ENCODE assay signal across 19 mouse cellular contexts in the genomic region with DNA sequence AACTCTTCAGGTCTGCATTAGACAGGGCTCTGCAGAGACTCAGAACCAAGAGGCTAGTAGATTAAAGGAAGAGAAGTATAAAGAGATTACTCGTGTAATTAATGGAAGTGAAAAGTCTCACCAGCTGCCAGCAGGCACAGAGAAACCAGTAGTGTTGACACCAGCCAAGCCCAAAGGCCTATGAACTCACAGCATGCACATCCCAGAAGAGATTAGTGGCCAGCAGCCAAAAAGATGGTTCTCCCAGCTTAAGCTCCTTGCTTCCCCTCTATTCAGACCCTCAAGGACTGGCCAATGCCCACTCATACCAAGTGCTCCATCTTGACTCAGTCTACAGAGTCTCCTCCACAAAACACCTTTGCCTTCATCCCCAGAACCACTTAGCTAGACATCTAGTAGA.
DNase-seq lines count a peak whose midpoint lies in the region; ATAC-seq and TF ChIP-seq lines count a peak whose summit lies in the region.
"Had no signal": no experiment of that assay in that cellular context is flagged by ENCODE, and none has a peak within 500 bp of the region (broad histone marks: within the 10 kb centered on the region; RNA-seq: fewer than 3 reads in every experiment).

No protein-coding gene starts in this region.

- peak overlapping the region; percentile 46 for H3K27ac ChIP-seq in forebrain, embryonic 15.5 days (replicated peaks)
- no peak overlapping the region for H3K27ac ChIP-seq in forebrain, embryonic 10.5 days
- peak overlapping the region; percentile 19; the same call in 1 of the 2 replicates for H3K27ac ChIP-seq in kidney, embryonic 16.5 days (ENCODE audit: low read length)
- no peak overlapping the region for H3K27ac ChIP-seq in kidney, adult 2 months (ENCODE audit: insufficient read depth, low read depth, low read length)
- 0 out of 2 replicates have a peak overlapping the region, but pooled peaks have one; percentile 22 for H3K27ac ChIP-seq in stomach, embryonic 14.5 days (ENCODE audit: low read length)
- H3K27ac ChIP-seq in stomach, postnatal 0 days (replicated peaks): no peak overlapping the region
- H3K27ac ChIP-seq: embryonic facial prominence, embryonic 13.5 days; limb, embryonic 13.5 days had no signal

- H3K9me3 ChIP-seq in forebrain, embryonic 15.5 days: no peaks in the 10 kb centered on the region
- no peaks in the 10 kb centered on the region for H3K9me3 ChIP-seq in forebrain, embryonic 10.5 days
- no peaks in the 10 kb centered on the region for H3K9me3 ChIP-seq in kidney, embryonic 16.5 days (ENCODE audit: low read length)
- H3K9me3 ChIP-seq in stomach, embryonic 14.5 days (ENCODE audit: control insufficient read depth, low read depth, low read length): no peaks in the 10 kb centered on the region
- H3K9me3 ChIP-seq in stomach, postnatal 0 days (ENCODE audit: control insufficient read depth, low read length): no peaks in the 10 kb centered on the region
- H3K9me3 ChIP-seq: embryonic facial prominence, embryonic 13.5 days; limb, embryonic 13.5 days; megakaryocyte, embryonic 14.5 days had no signal

- no peak for TF ChIP-seq POLR2A in kidney, adult 2 months (IDR thresholded peaks at IDR 0.05; ENCODE audit: low read depth, low read length)

- no peak overlapping the region for H3K4me2 ChIP-seq in forebrain, embryonic 15.5 days (replicated peaks)
- no peak overlapping the region for H3K4me2 ChIP-seq in kidney, embryonic 16.5 days (replicated peaks; ENCODE audit: low read depth, low read length)
- no peak overlapping the region for H3K4me2 ChIP-seq in stomach, embryonic 14.5 days (replicated peaks; ENCODE audit: low read depth, low read length)
- no peak overlapping the region for H3K4me2 ChIP-seq in stomach, postnatal 0 days (replicated peaks; ENCODE audit: low read depth)
- H3K4me2 ChIP-seq: embryonic facial prominence, embryonic 13.5 days; limb, embryonic 13.5 days had no signal

- TF ChIP-seq CTCF in kidney, adult 2 months (conservative IDR thresholded peaks at IDR 0.05; ENCODE audit: insufficient read depth, insufficient read length, low read depth, low read length): no peak
- TF ChIP-seq CTCF in stomach, postnatal 0 days (IDR thresholded peaks at IDR 0.05; ENCODE audit: low read depth): no peak

- WGBS in forebrain, embryonic 15.5 days: 19% methylated on average over 1 of the region's 1 CpGs
- WGBS in forebrain, embryonic 10.5 days: 58% methylated on average over 1 of the region's 1 CpGs
- WGBS in kidney, embryonic 16.5 days: 79% methylated on average over 1 of the region's 1 CpGs
- WGBS in kidney, adult 2 months: 75% methylated on average over 1 of the region's 1 CpGs
- 45% methylated on average over 1 of the region's 1 CpGs for WGBS in stomach, embryonic 14.5 days
- 60% methylated on average over 1 of the region's 1 CpGs for WGBS in stomach, postnatal 0 days

- TF ChIP-seq EP300 in stomach, postnatal 0 days (optimal IDR thresholded peaks at IDR 0.05): no peak

- no peak for ATAC-seq in forebrain, embryonic 15.5 days (replicated peaks)
- ATAC-seq in kidney, embryonic 16.5 days (ENCODE audit: low FRiP score, low TSS enrichment): no peak
- ATAC-seq in stomach, embryonic 14.5 days (ENCODE audit: insufficient number of reproducible peaks, insufficient read depth, low FRiP score, low read depth): no peak
- ATAC-seq in stomach, postnatal 0 days (ENCODE audit: low FRiP score, low TSS enrichment): no peak
- ATAC-seq: intestine, postnatal 0 days; liver, postnatal 0 days had no signal

- no peak for DNase-seq in forebrain, embryonic 10.5 days (ENCODE audit: extremely low spot score, low spot score)
- no peak for DNase-seq in kidney, adult 2 months
- DNase-seq in stomach, postnatal 0 days (ENCODE audit: low spot score): no peak
- DNase-seq in urinary bladder, postnatal 25 days (ENCODE audit: low spot score): no peak
- DNase-seq in frontal cortex, adult 2 months (ENCODE audit: extremely low spot score in 1 of 2, low spot score in 1 of 2): no peak
- DNase-seq: adrenal gland, postnatal 10 days; B cell, adult 2 months; cerebellum, postnatal 14 days; gastrocnemius, postnatal 25 days; kidney, postnatal 4 days; layer of hippocampus, postnatal 36 days; liver, postnatal 0 days had no signal

- H3K27me3 ChIP-seq in forebrain, embryonic 15.5 days: no peaks in the 10 kb centered on the region
- H3K27me3 ChIP-seq in forebrain, embryonic 10.5 days (ENCODE audit: poor library complexity, severe bottlenecking): no peaks in the 10 kb centered on the region
- no peaks in the 10 kb centered on the region for H3K27me3 ChIP-seq in kidney, embryonic 16.5 days (ENCODE audit: insufficient read depth, low read length)
- H3K27me3 ChIP-seq in kidney, adult 2 months (replicated peaks; ENCODE audit: control insufficient read depth, insufficient read depth, low read length): no peaks in the 10 kb centered on the region
- H3K27me3 ChIP-seq in stomach, embryonic 14.5 days (ENCODE audit: control insufficient read depth, insufficient read depth, low read length): no peaks in the 10 kb centered on the region
- H3K27me3 ChIP-seq in stomach, postnatal 0 days (ENCODE audit: control insufficient read depth, insufficient read depth, low read length): no peaks in the 10 kb centered on the region
- H3K27me3 ChIP-seq: embryonic facial prominence, embryonic 13.5 days; limb, embryonic 13.5 days; megakaryocyte, embryonic 14.5 days had no signal

- H3K36me3 ChIP-seq in forebrain, embryonic 15.5 days: no peaks in the 10 kb centered on the region
- H3K36me3 ChIP-seq in forebrain, embryonic 10.5 days (replicated peaks): no peaks in the 10 kb centered on the region
- H3K36me3 ChIP-seq in kidney, embryonic 16.5 days (ENCODE audit: insufficient read depth, low read length): no peaks in the 10 kb centered on the region
- no peaks in the 10 kb centered on the region for H3K36me3 ChIP-seq in kidney, adult 2 months (ENCODE audit: control insufficient read depth, insufficient read depth, low read length)
- H3K36me3 ChIP-seq in stomach, embryonic 14.5 days (ENCODE audit: control insufficient read depth, insufficient read depth, low read length): no peaks in the 10 kb centered on the region
- H3K36me3 ChIP-seq in stomach, postnatal 0 days (ENCODE audit: control insufficient read depth, insufficient read depth, low read length): no peaks in the 10 kb centered on the region
- H3K36me3 ChIP-seq: embryonic facial prominence, embryonic 13.5 days; limb, embryonic 13.5 days had no signal

- H3K4me3 ChIP-seq in forebrain, embryonic 15.5 days: no peak overlapping the region
- H3K4me3 ChIP-seq in forebrain, embryonic 10.5 days: no peak overlapping the region
- no peak overlapping the region for H3K4me3 ChIP-seq in kidney, embryonic 16.5 days (ENCODE audit: low read length)
- H3K4me3 ChIP-seq in kidney, adult 2 months (ENCODE audit: insufficient read depth, low read depth, low read length): no peak overlapping the region
- H3K4me3 ChIP-seq in stomach, embryonic 14.5 days (ENCODE audit: low read depth, low read length): no peak overlapping the region
- H3K4me3 ChIP-seq in stomach, postnatal 0 days (ENCODE audit: low read depth, low read length): no peak overlapping the region
- H3K4me3 ChIP-seq: embryonic facial prominence, embryonic 13.5 days; limb, embryonic 13.5 days; megakaryocyte, embryonic 14.5 days had no signal

- H3K4me1 ChIP-seq in forebrain, embryonic 15.5 days: peaks cover 52% of the 10 kb centered on the region
- peaks cover 31% of the 10 kb centered on the region for H3K4me1 ChIP-seq in forebrain, embryonic 10.5 days
- H3K4me1 ChIP-seq in kidney, embryonic 16.5 days (ENCODE audit: insufficient read depth, low read length): peaks cover 36% of the 10 kb centered on the region
- 0 out of 2 replicates have a peak, but pooled peaks cover 2% of the 10 kb centered on the region for H3K4me1 ChIP-seq in kidney, adult 2 months (ENCODE audit: control insufficient read depth, insufficient read depth, low read length)
- H3K4me1 ChIP-seq in stomach, embryonic 14.5 days (ENCODE audit: control insufficient read depth, insufficient read depth, low read length): 0 out of 2 replicates have a peak, but pooled peaks cover 7% of the 10 kb centered on the region
- no peaks in the 10 kb centered on the region for H3K4me1 ChIP-seq in stomach, postnatal 0 days (replicated peaks; ENCODE audit: control insufficient read depth, insufficient read depth)
- H3K4me1 ChIP-seq: megakaryocyte, embryonic 14.5 days had no signal

- no peak overlapping the region for H3K9ac ChIP-seq in forebrain, embryonic 15.5 days (replicated peaks)
- no peak overlapping the region for H3K9ac ChIP-seq in kidney, embryonic 16.5 days (replicated peaks; ENCODE audit: low read length)
- no peak overlapping the region for H3K9ac ChIP-seq in stomach, embryonic 14.5 days (replicated peaks; ENCODE audit: low read depth, low read length)
- no peak overlapping the region for H3K9ac ChIP-seq in stomach, postnatal 0 days (ENCODE audit: low read length)
- H3K9ac ChIP-seq: embryonic facial prominence, embryonic 13.5 days; limb, embryonic 13.5 days; liver, postnatal 0 days had no signal

Comparison
In these comparisons a context has a peak if more than half of its experiments do, and no peak if none do; other contexts are left out.
1. H3K27ac ChIP-seq: peak in forebrain, embryonic 15.5 days (single experiment), kidney, embryonic 16.5 days (single experiment) and stomach, embryonic 14.5 days (single experiment); none in forebrain, embryonic 10.5 days (single experiment), kidney, adult 2 months (single experiment) and stomach, postnatal 0 days (single experiment).